Mouse (Mus musculus): Measurements from ENCODE around the gene Camk1d. TPM values are rescaled to one million over a fixed set of nuclear protein-coding genes. Genes with fewer than 3 reads are reported as not detected.

Gene Camk1d
- polyA plus RNA-seq, 1 experiment = 1.6 TPM

DNA sequence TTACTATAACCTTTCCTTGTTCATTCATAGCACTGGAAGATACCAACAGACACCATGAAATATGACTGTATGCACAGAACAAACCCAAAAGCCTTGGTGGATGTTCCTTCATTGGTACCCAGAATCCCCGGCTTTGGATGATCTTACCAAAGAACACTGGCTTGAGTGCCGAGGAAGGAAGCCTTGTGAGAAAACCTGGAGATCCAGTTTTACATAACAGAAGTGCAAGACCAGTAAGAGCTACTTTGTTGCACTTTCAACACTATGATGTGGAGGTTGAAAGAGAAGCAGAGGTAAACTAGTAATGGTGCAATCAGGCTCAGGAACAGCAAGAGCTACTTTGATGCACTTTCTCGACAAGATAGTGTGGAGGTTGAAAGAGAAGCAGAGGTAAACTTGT, 234.4 kb downstream of the Camk1d start:
- no peaks in the 10 kb centered on the region for H3K79me3 ChIP-seq (ENCODE audit: low read depth)
- H3K4me3 ChIP-seq (ENCODE audit: insufficient read depth, poor library complexity, severe bottlenecking) = no peak overlapping the region
- no peaks in the 10 kb centered on the region for H3K27me3 ChIP-seq (ENCODE audit: control insufficient read depth, insufficient read depth, insufficient read length)
- no peaks in the 10 kb centered on the region for H3K36me3 ChIP-seq (ENCODE audit: control insufficient read depth, insufficient read depth)
- H3ac ChIP-seq (ENCODE audit: control insufficient read depth, insufficient read length, low read depth) = no peak overlapping the region
- H3K79me2 ChIP-seq (ENCODE audit: control insufficient read depth, insufficient read depth) = no peaks in the 10 kb centered on the region
- TF ChIP-seq CTCF (IDR thresholded peaks at IDR 0.05; ENCODE audit: control insufficient read depth, insufficient read depth, insufficient read length) (no peak), CEBPB (IDR thresholded peaks at IDR 0.05; ENCODE audit: low read depth) (no peak), USF1 (IDR thresholded peaks at IDR 0.05; ENCODE audit: low read depth) (no peak), MYOD1 (IDR thresholded peaks at IDR 0.05; ENCODE audit: control insufficient read depth, insufficient read length, low read depth) (no peak), MAX (IDR thresholded peaks at IDR 0.05) (no peak), MYOG (IDR thresholded peaks at IDR 0.05; ENCODE audit: control insufficient read depth, extremely low read depth, insufficient read length) (no peak), FOSL1 (IDR thresholded peaks at IDR 0.05; ENCODE audit: insufficient read depth, low read length, poor library complexity, severe bottlenecking) (no peak)

DNA sequence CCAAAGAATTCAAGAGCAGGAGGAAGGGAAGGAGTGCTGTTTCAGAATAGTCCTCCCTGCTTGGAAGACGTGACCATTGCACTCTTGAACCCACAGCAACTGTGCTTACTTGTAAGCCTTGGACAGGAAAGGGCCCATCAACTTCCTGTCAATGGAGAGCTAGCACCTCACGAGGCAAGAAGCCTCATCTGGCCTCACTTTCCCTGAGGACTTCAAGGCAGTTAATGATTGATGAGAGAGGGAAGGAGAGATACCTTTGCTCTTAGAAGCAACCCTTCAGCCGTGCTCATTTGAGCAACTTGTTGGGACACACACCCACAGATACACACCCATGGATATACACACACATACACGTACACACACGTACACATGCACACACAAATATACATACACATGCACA, 235.6 kb downstream of the Camk1d start:
- no peak overlapping the region for H3K4me3 ChIP-seq (ENCODE audit: insufficient read depth, poor library complexity, severe bottlenecking)
- H3K27me3 ChIP-seq (ENCODE audit: control insufficient read depth, insufficient read depth, insufficient read length) = no peaks in the 10 kb centered on the region
- TF ChIP-seq CTCF (IDR thresholded peaks at IDR 0.05; ENCODE audit: control insufficient read depth, insufficient read depth, insufficient read length) (no peak), MYOD1 (IDR thresholded peaks at IDR 0.05; ENCODE audit: control insufficient read depth, insufficient read length, low read depth) (no peak), MAX (IDR thresholded peaks at IDR 0.05) (no peak), MYOG (IDR thresholded peaks at IDR 0.05; ENCODE audit: control insufficient read depth, extremely low read depth, insufficient read length) (no peak), CEBPB (IDR thresholded peaks at IDR 0.05; ENCODE audit: low read depth) (no peak), USF1 (IDR thresholded peaks at IDR 0.05; ENCODE audit: low read depth) (no peak), FOSL1 (IDR thresholded peaks at IDR 0.05; ENCODE audit: insufficient read depth, low read length, poor library complexity, severe bottlenecking) (no peak)
- H3K79me2 ChIP-seq (ENCODE audit: control insufficient read depth, insufficient read depth) = no peaks in the 10 kb centered on the region
- no peaks in the 10 kb centered on the region for H3K79me3 ChIP-seq (ENCODE audit: low read depth)
- H3ac ChIP-seq (ENCODE audit: control insufficient read depth, insufficient read length, low read depth) = no peak overlapping the region
- H3K36me3 ChIP-seq (ENCODE audit: control insufficient read depth, insufficient read depth) = no peaks in the 10 kb centered on the region

DNA sequence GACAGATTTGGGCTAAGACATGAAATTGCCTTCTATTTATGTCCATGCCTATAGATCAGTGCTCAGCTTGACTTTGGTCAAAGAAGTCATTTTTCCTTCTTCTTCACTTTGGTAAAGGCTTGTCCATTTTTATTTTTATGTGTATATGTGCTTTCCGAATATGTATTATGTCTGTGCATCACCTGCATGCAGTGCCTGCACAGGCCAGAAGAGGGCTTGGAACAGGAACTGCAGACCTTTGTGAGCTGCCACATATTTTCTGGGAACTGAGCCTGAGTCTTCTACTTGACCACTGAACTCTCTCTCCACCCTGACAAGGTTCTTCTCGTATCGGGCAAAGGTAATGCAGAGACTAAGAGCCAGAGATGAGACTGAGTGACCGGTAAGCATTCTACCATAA, 236.1 kb downstream of the Camk1d start:
- no peaks in the 10 kb centered on the region for H3K27me3 ChIP-seq (ENCODE audit: control insufficient read depth, insufficient read depth, insufficient read length)
- TF ChIP-seq USF1 (IDR thresholded peaks at IDR 0.05; ENCODE audit: low read depth) = no peak
- TF ChIP-seq FOSL1 (IDR thresholded peaks at IDR 0.05; ENCODE audit: insufficient read depth, low read length, poor library complexity, severe bottlenecking) = no peak
- TF ChIP-seq MYOD1 (IDR thresholded peaks at IDR 0.05; ENCODE audit: control insufficient read depth, insufficient read length, low read depth) = no peak
- TF ChIP-seq CEBPB (IDR thresholded peaks at IDR 0.05; ENCODE audit: low read depth) = no peak
- no peak for TF ChIP-seq CTCF (IDR thresholded peaks at IDR 0.05; ENCODE audit: control insufficient read depth, insufficient read depth, insufficient read length)
- TF ChIP-seq MAX (IDR thresholded peaks at IDR 0.05) = no peak
- no peak for TF ChIP-seq MYOG (IDR thresholded peaks at IDR 0.05; ENCODE audit: control insufficient read depth, extremely low read depth, insufficient read length)
- H3K36me3 ChIP-seq (ENCODE audit: control insufficient read depth, insufficient read depth) = no peaks in the 10 kb centered on the region
- H3K79me2 ChIP-seq (ENCODE audit: control insufficient read depth, insufficient read depth) = no peaks in the 10 kb centered on the region
- H3ac ChIP-seq (ENCODE audit: control insufficient read depth, insufficient read length, low read depth) = no peak overlapping the region
- no peaks in the 10 kb centered on the region for H3K79me3 ChIP-seq (ENCODE audit: low read depth)
- no peak overlapping the region for H3K4me3 ChIP-seq (ENCODE audit: insufficient read depth, poor library complexity, severe bottlenecking)

DNA sequence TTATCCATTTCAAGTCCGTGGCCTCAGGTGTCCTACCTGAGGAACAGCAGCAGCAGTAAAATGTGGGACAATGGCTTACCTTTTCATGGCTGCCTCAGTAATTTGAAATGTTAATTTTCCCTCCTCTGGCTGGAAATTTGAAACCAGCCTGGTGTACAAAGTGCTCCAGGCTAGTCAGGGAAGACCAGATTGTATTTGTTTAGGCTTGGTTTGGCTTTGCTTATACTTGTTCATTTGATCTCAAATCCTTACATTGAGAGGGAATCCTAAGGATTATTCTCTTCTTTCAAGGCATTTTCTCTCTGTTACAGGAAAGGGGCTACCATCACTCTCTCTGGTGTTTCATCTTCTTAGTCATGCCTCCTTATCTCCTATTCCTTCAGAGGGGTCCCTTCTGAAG, 236.8 kb downstream of the Camk1d start:
- H3ac ChIP-seq (ENCODE audit: control insufficient read depth, insufficient read length, low read depth) = no peak overlapping the region
- H3K36me3 ChIP-seq (ENCODE audit: control insufficient read depth, insufficient read depth) = no peaks in the 10 kb centered on the region
- H3K4me3 ChIP-seq (ENCODE audit: insufficient read depth, poor library complexity, severe bottlenecking) = no peak overlapping the region
- H3K79me2 ChIP-seq (ENCODE audit: control insufficient read depth, insufficient read depth) = no peaks in the 10 kb centered on the region
- no peaks in the 10 kb centered on the region for H3K79me3 ChIP-seq (ENCODE audit: low read depth)
- TF ChIP-seq USF1 (IDR thresholded peaks at IDR 0.05; ENCODE audit: low read depth) (no peak), MYOD1 (IDR thresholded peaks at IDR 0.05; ENCODE audit: control insufficient read depth, insufficient read length, low read depth) (no peak), CTCF (IDR thresholded peaks at IDR 0.05; ENCODE audit: control insufficient read depth, insufficient read depth, insufficient read length) (no peak), CEBPB (IDR thresholded peaks at IDR 0.05; ENCODE audit: low read depth) (no peak), MYOG (IDR thresholded peaks at IDR 0.05; ENCODE audit: control insufficient read depth, extremely low read depth, insufficient read length) (no peak), FOSL1 (IDR thresholded peaks at IDR 0.05; ENCODE audit: insufficient read depth, low read length, poor library complexity, severe bottlenecking) (no peak), MAX (IDR thresholded peaks at IDR 0.05) (no peak)
- no peaks in the 10 kb centered on the region for H3K27me3 ChIP-seq (ENCODE audit: control insufficient read depth, insufficient read depth, insufficient read length)

DNA sequence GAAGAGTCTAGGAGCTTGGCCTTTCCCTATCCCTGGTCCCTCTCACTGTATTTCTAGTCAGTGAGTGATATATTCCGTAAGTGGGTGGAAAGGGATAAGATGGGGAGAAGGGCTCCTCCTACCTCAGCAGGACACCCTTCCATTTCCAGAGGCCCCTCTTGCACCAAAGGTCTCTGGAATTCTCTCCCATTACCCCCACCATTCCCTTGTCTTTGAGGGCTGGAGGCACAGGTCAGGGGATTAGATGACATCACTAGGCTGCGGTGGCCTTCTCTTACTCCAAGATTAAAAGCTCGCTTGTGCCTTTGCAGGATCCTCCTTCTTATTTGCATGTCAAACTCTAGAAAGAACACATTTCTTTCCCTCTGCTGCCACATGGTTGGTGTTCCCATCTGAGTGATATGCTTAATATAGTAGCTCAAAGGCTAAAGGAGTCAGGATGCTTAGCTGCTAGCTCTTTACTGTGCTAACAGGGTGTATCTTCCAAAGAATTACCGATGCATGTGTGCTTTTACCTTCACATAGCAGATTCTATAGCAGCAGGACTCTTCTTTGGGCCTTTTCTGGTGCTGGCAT, 244.9 kb downstream of the Camk1d start:
- no peaks in the 10 kb centered on the region for H3K27me3 ChIP-seq (ENCODE audit: control insufficient read depth, insufficient read depth, insufficient read length)
- H3K79me3 ChIP-seq (ENCODE audit: low read depth) = no peaks in the 10 kb centered on the region
- H3ac ChIP-seq (ENCODE audit: control insufficient read depth, insufficient read length, low read depth) = no peak overlapping the region
- no peak for TF ChIP-seq USF1 (IDR thresholded peaks at IDR 0.05; ENCODE audit: low read depth)
- no peaks in the 10 kb centered on the region for H3K79me2 ChIP-seq (ENCODE audit: control insufficient read depth, insufficient read depth)
- H3K4me3 ChIP-seq (ENCODE audit: insufficient read depth, poor library complexity, severe bottlenecking) = no peak overlapping the region
- H3K36me3 ChIP-seq (ENCODE audit: control insufficient read depth, insufficient read depth) = no peaks in the 10 kb centered on the region

DNA sequence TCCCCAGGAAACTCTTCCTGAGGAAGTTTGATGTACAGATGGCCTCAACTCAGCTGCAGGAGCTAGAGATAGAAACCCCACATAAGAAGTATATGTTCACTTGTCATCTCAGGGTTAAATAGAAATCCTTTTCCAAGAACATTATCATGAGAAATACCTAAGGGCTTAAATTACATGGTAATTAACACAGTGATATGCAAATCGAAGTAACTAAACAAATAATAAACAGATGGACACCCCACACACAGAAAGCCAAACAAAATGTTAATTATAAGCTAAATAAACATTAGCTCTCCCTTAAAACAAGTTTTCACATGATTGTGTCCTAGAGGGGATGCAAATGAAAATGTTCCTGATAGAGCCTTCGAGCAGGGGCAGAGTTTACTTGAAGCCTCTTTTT, 246.8 kb downstream of the Camk1d start:
- TF ChIP-seq USF1 (IDR thresholded peaks at IDR 0.05; ENCODE audit: low read depth) (no peak), MYOG (IDR thresholded peaks at IDR 0.05; ENCODE audit: control insufficient read depth, extremely low read depth, insufficient read length) (no peak), CTCF (IDR thresholded peaks at IDR 0.05; ENCODE audit: control insufficient read depth, insufficient read depth, insufficient read length) (no peak), MYOD1 (IDR thresholded peaks at IDR 0.05; ENCODE audit: control insufficient read depth, insufficient read length, low read depth) (no peak), MAX (IDR thresholded peaks at IDR 0.05) (no peak), FOSL1 (IDR thresholded peaks at IDR 0.05; ENCODE audit: insufficient read depth, low read length, poor library complexity, severe bottlenecking) (no peak), CEBPB (IDR thresholded peaks at IDR 0.05; ENCODE audit: low read depth) (no peak)
- Histone ChIP-seq H3K27me3 (ENCODE audit: control insufficient read depth, insufficient read depth, insufficient read length) (no peaks in the 10 kb centered on the region), H3K36me3 (ENCODE audit: control insufficient read depth, insufficient read depth) (no peaks in the 10 kb centered on the region), H3K79me2 (ENCODE audit: control insufficient read depth, insufficient read depth) (no peaks in the 10 kb centered on the region), H3K79me3 (ENCODE audit: low read depth) (no peaks in the 10 kb centered on the region), H3K4me3 (ENCODE audit: insufficient read depth, poor library complexity, severe bottlenecking) (no peak overlapping the region), H3ac (ENCODE audit: control insufficient read depth, insufficient read length, low read depth) (no peak overlapping the region)
